Mouse (Mus musculus) left cerebral cortex, postnatal 10 days (tissue): ENCODE measurements around the gene Galk2. TPM values are rescaled to one million over a fixed set of nuclear protein-coding genes. Genes with fewer than 3 reads are reported as not detected.

ENCODE experiments used
- total RNA-seq, 2 experiments: library from RNA; stranded (reverse); gene quantifications; 2 replicates each; pipeline ENCODE4 v1.2.3; 2021

Gene Galk2
- total RNA-seq, 2 experiments from 2014 or later, result 25.1 to 26.7 TPM

Other genes with a start within 250 kb of the Galk2 start
- 1 to 10 TPM; 1.8 to 2.0 TPM for gene Cep152, start 234.0 kb upstream of the Galk2 start, total RNA-seq
- gene Eid1, start 186.0 kb upstream of the Galk2 start, total RNA-seq, result 100 to 1,000 TPM; 428 to 443 TPM
- gene Shc4, start 135.0 kb upstream of the Galk2 start, total RNA-seq, result 1 to 10 TPM; 5.2 to 5.8 TPM
- gene Secisbp2l, start 76.2 kb upstream of the Galk2 start, total RNA-seq, result 10 to 100 TPM; 88.1 to 89.4 TPM
- 100 to 1,000 TPM; 102 to 114 TPM for gene Cops2, start within 50 bp of the Galk2 start, total RNA-seq
- gene Fgf7, start 175.5 kb downstream of the Galk2 start, total RNA-seq, result under 1 TPM in 1 of 2 experiments, not detected in 1; 0.41 TPM